Mouse (Mus musculus): ENCODE measurements around the gene Bckdhb. TPM values are rescaled to one million over a fixed set of nuclear protein-coding genes. Genes with fewer than 3 reads are reported as not detected.
A peak's percentile ranks its signal among the peaks of the same experiment; 100 is the strongest.

Gene Bckdhb
- polyA plus RNA-seq, 1 experiment = 0.19 TPM

GRCm38 (mm10) chr9:84106438-84106837, 181.5 kb downstream of the Bckdhb start:
- no peaks in the 10 kb centered on the region for H3K36me3 ChIP-seq (ENCODE audit: control insufficient read depth)
- no peak overlapping the region for H3K4me3 ChIP-seq (replicated peaks)
- H3K9me3 ChIP-seq (ENCODE audit: control insufficient read depth, low read length) = no peaks in the 10 kb centered on the region
- TF ChIP-seq TAL1 (IDR thresholded peaks at IDR 0.05; ENCODE audit: low read length) (no peak), GATA1 (IDR thresholded peaks at IDR 0.05; ENCODE audit: low read length) (no peak)
- H3K4me1 ChIP-seq (ENCODE audit: control insufficient read depth) = peaks cover 3% of the 10 kb centered on the region
- H3K27me3 ChIP-seq (ENCODE audit: control insufficient read depth) = no peaks in the 10 kb centered on the region

DNA sequence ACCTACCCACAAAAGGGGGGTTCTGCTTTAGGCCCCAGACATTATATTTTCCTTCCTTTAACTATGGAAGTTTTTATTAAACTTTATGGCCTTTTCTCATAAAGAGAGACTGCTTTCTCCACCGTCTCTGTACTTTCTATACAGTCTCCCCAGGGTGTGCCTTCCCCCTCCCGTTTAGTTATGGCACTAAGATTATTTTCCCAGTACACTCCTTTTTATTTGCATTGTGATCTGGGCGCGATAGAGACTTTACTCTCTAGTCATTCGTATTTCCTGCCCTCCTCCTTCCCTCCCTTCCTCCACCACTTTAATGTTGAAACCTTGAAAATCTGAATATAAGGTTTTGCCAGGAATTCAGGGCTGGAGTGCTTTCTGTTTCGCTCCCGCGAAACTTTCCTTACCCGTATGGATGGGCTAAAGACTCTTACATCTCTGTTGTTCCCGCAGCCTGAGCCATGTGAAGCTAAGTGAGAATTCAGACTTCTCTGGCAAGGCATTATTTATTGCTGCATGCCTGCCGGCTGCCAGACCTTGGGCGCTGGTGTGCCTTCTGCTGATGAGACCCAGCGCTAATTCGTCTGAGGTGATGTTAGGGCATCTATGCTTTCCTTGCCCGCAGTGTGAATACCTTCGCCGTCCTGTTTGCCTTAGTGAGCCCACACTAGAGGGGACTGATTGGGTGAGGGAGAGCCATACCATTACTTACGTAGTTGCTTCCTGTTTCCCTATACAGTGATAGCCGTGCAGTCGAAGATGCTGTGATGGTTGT, 182.3 kb downstream of the Bckdhb start:
- Histone ChIP-seq H3K4me3 (replicated peaks) (no peak overlapping the region), H3K9me3 (ENCODE audit: control insufficient read depth, low read length) (no peaks in the 10 kb centered on the region), H3K36me3 (ENCODE audit: control insufficient read depth) (no peaks in the 10 kb centered on the region), H3K27me3 (ENCODE audit: control insufficient read depth) (no peaks in the 10 kb centered on the region), H3K4me1 (ENCODE audit: control insufficient read depth) (peaks cover 8% of the 10 kb centered on the region)
- no peak for TF ChIP-seq GATA1 (IDR thresholded peaks at IDR 0.05; ENCODE audit: low read length)
- TF ChIP-seq TAL1 (IDR thresholded peaks at IDR 0.05; ENCODE audit: low read length) = no peak

- TF ChIP-seq TAL1 (IDR thresholded peaks at IDR 0.05; ENCODE audit: low read length) (no peak), GATA1 (IDR thresholded peaks at IDR 0.05; ENCODE audit: low read length) (no peak)
- no peaks in the 10 kb centered on the region for H3K36me3 ChIP-seq (ENCODE audit: control insufficient read depth)
- no peak overlapping the region for H3K4me3 ChIP-seq (replicated peaks)
- peaks cover 22% of the 10 kb centered on the region for H3K4me1 ChIP-seq (ENCODE audit: control insufficient read depth)
- H3K9me3 ChIP-seq (ENCODE audit: control insufficient read depth, low read length) = no peaks in the 10 kb centered on the region
- H3K27me3 ChIP-seq (ENCODE audit: control insufficient read depth) = no peaks in the 10 kb centered on the region
These were observed 183.6 kb downstream of the Bckdhb start for GRCm38 (mm10) chr9:84108534-84108933.

DNA sequence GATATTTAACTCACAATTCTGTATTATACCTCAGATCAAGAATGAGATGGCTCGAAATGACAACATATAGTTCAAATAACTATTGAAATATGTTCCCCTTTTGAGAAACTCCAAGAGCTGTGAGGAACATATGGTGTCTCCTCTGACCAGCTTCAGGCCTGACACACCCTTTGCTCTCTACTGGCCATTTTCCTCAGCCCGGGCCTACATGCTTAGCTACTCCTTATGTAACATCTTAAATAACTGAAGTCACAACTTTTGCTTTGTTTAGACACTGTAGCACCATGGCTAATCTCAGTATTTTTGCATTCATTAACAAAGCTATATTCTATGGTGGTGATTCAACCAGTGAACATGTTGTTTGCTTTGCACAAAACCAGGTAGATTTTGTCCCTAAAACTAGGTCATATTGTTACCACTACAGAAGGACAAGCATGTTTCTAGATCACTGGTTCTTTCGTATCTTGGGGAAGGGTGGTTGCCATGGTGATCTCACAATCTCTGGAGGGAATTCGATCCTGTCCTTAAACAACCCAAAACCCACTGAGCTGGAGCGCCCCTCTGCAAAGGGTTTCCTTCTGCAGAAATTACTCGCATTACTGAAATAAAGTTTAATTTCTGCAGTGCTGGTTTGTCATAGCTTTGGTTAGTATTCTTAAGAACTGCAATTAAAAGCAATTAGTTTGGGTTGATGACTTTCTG, 185.0 kb downstream of the Bckdhb start:
- H3K36me3 ChIP-seq (ENCODE audit: control insufficient read depth) = no peaks in the 10 kb centered on the region
- H3K9me3 ChIP-seq (ENCODE audit: control insufficient read depth, low read length) = no peaks in the 10 kb centered on the region
- H3K4me3 ChIP-seq (replicated peaks) = no peak overlapping the region
- TF ChIP-seq TAL1 (IDR thresholded peaks at IDR 0.05; ENCODE audit: low read length) (no peak), GATA1 (IDR thresholded peaks at IDR 0.05; ENCODE audit: low read length) (no peak)
- no peaks in the 10 kb centered on the region for H3K27me3 ChIP-seq (ENCODE audit: control insufficient read depth)
- H3K4me1 ChIP-seq (ENCODE audit: control insufficient read depth) = peaks cover 28% of the 10 kb centered on the region

- H3K36me3 ChIP-seq (ENCODE audit: control insufficient read depth) = no peaks in the 10 kb centered on the region
- H3K4me1 ChIP-seq (ENCODE audit: control insufficient read depth) = peaks cover 28% of the 10 kb centered on the region
- H3K4me3 ChIP-seq (replicated peaks) = no peak overlapping the region
- TF ChIP-seq GATA1 (IDR thresholded peaks at IDR 0.05; ENCODE audit: low read length) = no peak
- no peak for TF ChIP-seq TAL1 (IDR thresholded peaks at IDR 0.05; ENCODE audit: low read length)
- H3K9me3 ChIP-seq (ENCODE audit: control insufficient read depth, low read length) = no peaks in the 10 kb centered on the region
- H3K27me3 ChIP-seq (ENCODE audit: control insufficient read depth) = no peaks in the 10 kb centered on the region
These were observed 185.7 kb downstream of the Bckdhb start for GRCm38 (mm10) chr9:84110616-84111015.

DNA sequence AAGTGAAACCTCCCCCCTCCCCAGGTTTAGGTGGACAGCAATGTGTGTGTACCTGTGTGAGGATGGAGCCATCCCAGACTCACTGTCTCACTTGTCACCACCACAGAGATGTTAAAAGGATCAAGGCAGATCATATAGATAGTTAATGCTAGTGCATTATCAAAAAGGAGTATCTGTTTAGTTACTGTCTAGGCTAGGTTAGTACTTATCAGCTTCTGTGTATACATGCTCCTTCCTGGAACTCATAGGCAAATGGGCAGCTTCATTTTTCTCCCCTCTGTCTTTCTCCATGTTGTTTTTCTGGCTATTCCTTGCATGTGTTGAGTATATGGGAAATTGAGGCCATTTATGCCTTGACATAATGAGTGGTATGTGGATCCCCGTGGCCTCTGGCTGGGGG, 187.4 kb downstream of the Bckdhb start:
- peak overlapping the region; percentile 38 for H3K4me3 ChIP-seq (replicated peaks)
- no peak for TF ChIP-seq TAL1 (IDR thresholded peaks at IDR 0.05; ENCODE audit: low read length)
- no peak for TF ChIP-seq GATA1 (IDR thresholded peaks at IDR 0.05; ENCODE audit: low read length)

DNA sequence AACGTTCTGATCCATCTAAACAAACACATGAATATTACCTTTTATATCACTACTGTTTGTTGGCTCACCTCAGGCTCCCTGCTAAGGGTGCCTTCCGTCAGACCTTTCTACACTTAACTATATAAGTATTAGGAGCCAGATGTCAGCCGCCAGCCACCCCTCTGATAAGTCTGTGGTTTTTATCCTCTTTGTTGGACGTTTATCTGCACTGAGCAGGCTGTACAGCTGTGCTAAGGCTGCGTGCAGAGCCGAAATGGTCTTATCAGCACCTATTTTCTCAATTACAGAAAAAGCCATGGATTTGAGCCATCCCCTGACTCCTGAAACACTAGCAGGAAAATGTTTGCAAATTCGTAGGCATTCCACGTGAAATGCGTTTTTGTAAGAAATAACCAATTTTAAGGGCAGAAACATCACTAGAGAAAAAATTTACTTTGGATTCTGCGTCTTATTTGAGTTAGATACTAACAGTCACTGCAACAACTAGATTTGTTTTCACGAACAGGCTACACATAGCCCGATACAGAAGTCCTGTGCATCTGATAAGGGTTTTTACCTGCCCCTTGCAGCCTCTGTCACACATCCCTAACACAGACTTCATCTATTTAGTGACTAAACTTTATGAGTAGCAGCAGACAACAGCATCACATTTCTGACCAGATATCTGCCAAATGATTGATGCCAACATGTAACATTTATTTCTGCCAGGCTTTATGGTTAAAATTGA, 188.1 kb downstream of the Bckdhb start:
- H3K4me3 ChIP-seq (replicated peaks) = peak overlapping the region; percentile 38
- no peaks in the 10 kb centered on the region for H3K9me3 ChIP-seq (ENCODE audit: control insufficient read depth, low read length)
- H3K36me3 ChIP-seq (ENCODE audit: control insufficient read depth) = no peaks in the 10 kb centered on the region
- TF ChIP-seq GATA1 (IDR thresholded peaks at IDR 0.05; ENCODE audit: low read length) = peak; percentile 41
- peak; percentile 55; the same call in 2 of the 3 replicates for TF ChIP-seq TAL1 (IDR thresholded peaks at IDR 0.05; ENCODE audit: low read length)
- no peaks in the 10 kb centered on the region for H3K27me3 ChIP-seq (ENCODE audit: control insufficient read depth)
- H3K4me1 ChIP-seq (ENCODE audit: control insufficient read depth) = peaks cover 28% of the 10 kb centered on the region

More for the DNA sequence above, 187.4 kb downstream of the Bckdhb start:
- no peaks in the 10 kb centered on the region for H3K36me3 ChIP-seq (ENCODE audit: control insufficient read depth)
- peaks cover 28% of the 10 kb centered on the region for H3K4me1 ChIP-seq (ENCODE audit: control insufficient read depth)
- H3K27me3 ChIP-seq (ENCODE audit: control insufficient read depth) = no peaks in the 10 kb centered on the region
- H3K9me3 ChIP-seq (ENCODE audit: control insufficient read depth, low read length) = no peaks in the 10 kb centered on the region

GRCm38 (mm10) chr9:84114254-84114653, 189.3 kb downstream of the Bckdhb start:
- peaks cover 28% of the 10 kb centered on the region for H3K4me1 ChIP-seq (ENCODE audit: control insufficient read depth)
- H3K9me3 ChIP-seq (ENCODE audit: control insufficient read depth, low read length) = no peaks in the 10 kb centered on the region
- H3K4me3 ChIP-seq (replicated peaks) = peak overlapping the region; percentile 12
- no peaks in the 10 kb centered on the region for H3K27me3 ChIP-seq (ENCODE audit: control insufficient read depth)
- no peak for TF ChIP-seq GATA1 (IDR thresholded peaks at IDR 0.05; ENCODE audit: low read length)
- no peak for TF ChIP-seq TAL1 (IDR thresholded peaks at IDR 0.05; ENCODE audit: low read length)
- no peaks in the 10 kb centered on the region for H3K36me3 ChIP-seq (ENCODE audit: control insufficient read depth)

GRCm38 (mm10) chr9:84117337-84117736, 192.4 kb downstream of the Bckdhb start:
- no peak for TF ChIP-seq GATA1 (IDR thresholded peaks at IDR 0.05; ENCODE audit: low read length)
- TF ChIP-seq TAL1 (IDR thresholded peaks at IDR 0.05; ENCODE audit: low read length) = no peak
- Histone ChIP-seq H3K27me3 (ENCODE audit: control insufficient read depth) (no peaks in the 10 kb centered on the region), H3K4me1 (ENCODE audit: control insufficient read depth) (peaks cover 18% of the 10 kb centered on the region), H3K9me3 (ENCODE audit: control insufficient read depth, low read length) (no peaks in the 10 kb centered on the region), H3K4me3 (replicated peaks) (no peak overlapping the region), H3K36me3 (ENCODE audit: control insufficient read depth) (no peaks in the 10 kb centered on the region)

Data from erythroblast, embryonic 14.5 days (primary cell).